Mouse (Mus musculus) retina, postnatal 7 days (tissue): ENCODE data around the gene Dcdc2a.

Experiments used
- DNase-seq: peaks from one replicate; pipeline ENCODE4 v3.0.0-alpha.2; 2012; ENCODE audit warnings: low read depth, low spot score

The Dcdc2a gene

GRCm38 (mm10) chr13:25097348-25097747, 41.5 kb downstream of the Dcdc2a start:
- DNase-seq = no peak

- no peak for DNase-seq
These were observed 42.8 kb downstream of the Dcdc2a start for GRCm38 (mm10) chr13:25098578-25098977.

- no peak for DNase-seq
These were observed 43.7 kb downstream of the Dcdc2a start for GRCm38 (mm10) chr13:25099508-25099907.

- no peak for DNase-seq
These were observed 44.8 kb downstream of the Dcdc2a start for GRCm38 (mm10) chr13:25100581-25100980.

- no peak for DNase-seq
These were observed 49.9 kb downstream of the Dcdc2a start for GRCm38 (mm10) chr13:25105671-25106070.

- no peak for DNase-seq
These were observed 50.9 kb downstream of the Dcdc2a start for GRCm38 (mm10) chr13:25106740-25107139.

GRCm38 (mm10) chr13:25108353-25108752, 52.5 kb downstream of the Dcdc2a start:
- DNase-seq = no peak

- DNase-seq = no peak
These were observed 54.8 kb downstream of the Dcdc2a start for GRCm38 (mm10) chr13:25110592-25111095.

- DNase-seq = peak; percentile 19
These were observed 59.7 kb downstream of the Dcdc2a start for GRCm38 (mm10) chr13:25115429-25115881.

GRCm38 (mm10) chr13:25115971-25116370, 60.2 kb downstream of the Dcdc2a start:
- peak; percentile 34 for DNase-seq

- no peak for DNase-seq
These were observed 67.0 kb downstream of the Dcdc2a start for GRCm38 (mm10) chr13:25122740-25123335.

GRCm38 (mm10) chr13:25127216-25127615, 71.4 kb downstream of the Dcdc2a start:
- DNase-seq = no peak

GRCm38 (mm10) chr13:25127806-25128205, 72.0 kb downstream of the Dcdc2a start:
- no peak for DNase-seq

- no peak for DNase-seq
These were observed 73.0 kb downstream of the Dcdc2a start for GRCm38 (mm10) chr13:25128766-25129165.

- no peak for DNase-seq
These were observed 87.3 kb downstream of the Dcdc2a start for GRCm38 (mm10) chr13:25143066-25143465.

- DNase-seq = no peak
These were observed 88.3 kb downstream of the Dcdc2a start for GRCm38 (mm10) chr13:25144093-25144492.

GRCm38 (mm10) chr13:25146232-25146631, 90.4 kb downstream of the Dcdc2a start:
- DNase-seq = no peak

GRCm38 (mm10) chr13:25150154-25150781, 94.5 kb downstream of the Dcdc2a start:
- DNase-seq = peak; percentile 31

GRCm38 (mm10) chr13:25150861-25151260, 95.1 kb downstream of the Dcdc2a start:
- DNase-seq = no peak

GRCm38 (mm10) chr13:25159917-25160316, 104.1 kb downstream of the Dcdc2a start:
- no peak for DNase-seq

GRCm38 (mm10) chr13:25160804-25161203, 105.0 kb downstream of the Dcdc2a start:
- no peak for DNase-seq

GRCm38 (mm10) chr13:25162594-25162993, 106.8 kb downstream of the Dcdc2a start:
- DNase-seq = no peak

- DNase-seq = no peak
These were observed 113.1 kb downstream of the Dcdc2a start for GRCm38 (mm10) chr13:25168891-25169290.
